Mouse (Mus musculus): Measurements from ENCODE around the gene Cd300a. TPM values are rescaled to one million over a fixed set of nuclear protein-coding genes. Genes with fewer than 3 reads are reported as not detected.

The Cd300a gene
- total and polyA plus RNA-seq, 3 experiments, result 0.58 TPM; not detected in 2

DNA sequence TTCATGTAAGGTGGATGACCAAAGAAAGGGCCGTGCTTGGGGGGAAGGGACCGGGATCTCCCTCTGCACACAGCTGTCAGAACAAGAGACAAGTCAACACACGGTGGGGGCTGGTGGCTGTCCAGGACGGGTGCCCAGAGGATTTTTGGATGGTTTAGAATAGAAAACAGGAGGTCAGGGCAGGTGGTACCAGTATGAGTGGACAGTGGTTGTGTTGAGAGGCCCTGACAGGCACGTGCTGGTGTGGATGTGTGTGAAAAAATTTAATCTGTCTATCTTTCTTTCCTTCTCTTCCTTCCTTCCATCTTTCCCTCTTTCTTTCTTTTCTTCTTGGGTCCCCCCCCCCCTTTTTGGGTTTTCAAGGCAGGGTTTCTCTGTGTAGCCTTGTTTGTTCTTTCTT, 701 bp downstream of the Cd300a start:
- no peaks in the 10 kb centered on the region for H3K27me3 ChIP-seq (ENCODE audit: control insufficient read depth in 1 of 2, insufficient read depth in 2 of 2, low read length in 2 of 2)
- no peaks in the 10 kb centered on the region for H3K9me3 ChIP-seq (replicated peaks; ENCODE audit: insufficient read depth, low read length)
- TF ChIP-seq ZNF384 (IDR thresholded peaks at IDR 0.05; ENCODE audit: low read depth, low read length) (no peak), ETS1 (IDR thresholded peaks at IDR 0.05; ENCODE audit: low read depth, low read length) (no peak), MAX (IDR thresholded peaks at IDR 0.05; ENCODE audit: low read length) (no peak), TBP (IDR thresholded peaks at IDR 0.05; ENCODE audit: low read depth, low read length) (no peak), NRF1 (IDR thresholded peaks at IDR 0.05; ENCODE audit: insufficient read depth, low read depth, low read length, poor library complexity, severe bottlenecking) (no peak), CTCF (IDR thresholded peaks at IDR 0.05 in 2 of 3, conservative IDR thresholded peaks at IDR 0.05 in 1 of 3; ENCODE audit: control insufficient read depth in 1 of 3, insufficient read depth in 1 of 3, low read depth in 2 of 3, low read length in 3 of 3, poor library complexity in 1 of 3, severe bottlenecking in 1 of 3) (no peak), RAD21 (IDR thresholded peaks at IDR 0.05; ENCODE audit: low read depth, low read length) (no peak), BHLHE40 (IDR thresholded peaks at IDR 0.05; ENCODE audit: borderline replicate concordance, low read depth, low read length) (no peak), MAFK (IDR thresholded peaks at IDR 0.05; ENCODE audit: borderline replicate concordance, low read depth, low read length) (no peak), SIN3A (IDR thresholded peaks at IDR 0.05; ENCODE audit: low read length) (no peak), POLR2AphosphoS5 (IDR thresholded peaks at IDR 0.05; ENCODE audit: borderline replicate concordance, low read depth, low read length) (no peak), USF2 (IDR thresholded peaks at IDR 0.05; ENCODE audit: borderline replicate concordance in 1 of 2, insufficient read depth in 1 of 2, low read depth in 1 of 2, low read length in 2 of 2) (no peak), MYC (IDR thresholded peaks at IDR 0.05; ENCODE audit: low read depth, low read length) (no peak), E2F4 (IDR thresholded peaks at IDR 0.05; ENCODE audit: borderline replicate concordance, low read depth, low read length) (no peak)
- H3K4me1 ChIP-seq (ENCODE audit: control insufficient read depth in 1 of 2, insufficient read depth in 2 of 2, low read length in 2 of 2), result no peaks in the 10 kb centered on the region
- DNase-seq (ENCODE audit: low read depth, low spot score), result no peak
- H3K4me3 ChIP-seq (ENCODE audit: control insufficient read depth in 1 of 2, insufficient read depth in 1 of 2, low read depth in 2 of 2, low read length in 2 of 2), result no peak overlapping the region
- H3K27ac ChIP-seq (ENCODE audit: control insufficient read depth, low read depth, low read length), result no peak overlapping the region
- H3K79me2 ChIP-seq (ENCODE audit: control insufficient read depth, insufficient read depth, low read length, poor library complexity), result no peaks in the 10 kb centered on the region
- no peaks in the 10 kb centered on the region for H3K36me3 ChIP-seq (ENCODE audit: control insufficient read depth in 1 of 2, insufficient read depth in 2 of 2, low read length in 2 of 2)
- no peak overlapping the region for H3K9ac ChIP-seq (ENCODE audit: control insufficient read depth, low read depth, low read length, poor library complexity, severe bottlenecking)

DNA sequence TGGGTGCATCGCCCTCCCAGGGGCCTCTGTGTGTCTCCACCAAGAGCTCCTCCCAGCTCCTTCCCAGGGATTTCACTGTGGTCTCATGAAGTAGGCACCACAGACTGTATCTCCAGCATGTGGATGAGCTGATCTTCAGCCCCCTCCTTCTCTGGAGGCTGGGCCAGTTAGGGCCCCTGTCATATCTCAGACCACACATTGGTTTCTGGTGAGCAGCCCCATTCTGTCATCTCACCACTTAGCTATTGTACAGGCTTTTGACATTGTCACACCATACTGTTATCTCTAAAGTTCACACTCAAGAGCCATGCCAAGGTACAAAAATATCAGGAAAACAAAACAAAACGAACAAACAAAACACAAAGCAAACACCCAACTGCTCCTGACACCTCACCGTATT, 6.2 kb downstream of the Cd300a start:
- Histone ChIP-seq H3K27ac (ENCODE audit: control insufficient read depth, low read depth, low read length) (no peak overlapping the region), H3K4me3 (ENCODE audit: control insufficient read depth in 1 of 2, insufficient read depth in 1 of 2, low read depth in 2 of 2, low read length in 2 of 2) (no peak overlapping the region), H3K79me2 (ENCODE audit: control insufficient read depth, insufficient read depth, low read length, poor library complexity) (no peaks in the 10 kb centered on the region), H3K27me3 (ENCODE audit: control insufficient read depth in 1 of 2, insufficient read depth in 2 of 2, low read length in 2 of 2) (no peaks in the 10 kb centered on the region), H3K9me3 (replicated peaks; ENCODE audit: insufficient read depth, low read length) (no peaks in the 10 kb centered on the region), H3K4me1 (ENCODE audit: control insufficient read depth in 1 of 2, insufficient read depth in 2 of 2, low read length in 2 of 2) (no peaks in the 10 kb centered on the region), H3K36me3 (ENCODE audit: control insufficient read depth in 1 of 2, insufficient read depth in 2 of 2, low read length in 2 of 2) (no peaks in the 10 kb centered on the region), H3K9ac (ENCODE audit: control insufficient read depth, low read depth, low read length, poor library complexity, severe bottlenecking) (no peak overlapping the region)
- DNase-seq (ENCODE audit: low read depth, low spot score), result no peak
- no peak for TF ChIP-seq MYB (IDR thresholded peaks at IDR 0.05; ENCODE audit: low read depth, low read length)
- no peak for TF ChIP-seq MAX (IDR thresholded peaks at IDR 0.05; ENCODE audit: low read length)
- TF ChIP-seq SIN3A (IDR thresholded peaks at IDR 0.05; ENCODE audit: low read length), result no peak
- TF ChIP-seq BHLHE40 (IDR thresholded peaks at IDR 0.05; ENCODE audit: borderline replicate concordance, low read depth, low read length), result no peak
